Mouse (Mus musculus): ENCODE data around the gene Hbq1b. TPM values are rescaled to one million over a fixed set of nuclear protein-coding genes. Genes with fewer than 3 reads are reported as not detected.
"Not testable (repeated sequence)": the region's sequence is repeated elsewhere in the genome, so short reads cannot be mapped to it uniquely, and the experiment has no call there.

Gene Hbq1b
- total RNA-seq, 1 experiment from 2014 or later = 3.2 TPM

GRCm38 (mm10) chr11:32267964-32268363 is 18.8 kb upstream of the Hbq1b start:
- DNase-seq = no peak

- DNase-seq = no peak
Measured at GRCm38 (mm10) chr11:32268952-32269351, 17.8 kb upstream of the Hbq1b start.

- no peak for DNase-seq
Measured at GRCm38 (mm10) chr11:32271178-32271577, 15.6 kb upstream of the Hbq1b start.

- DNase-seq = no peak
Measured at GRCm38 (mm10) chr11:32276347-32276746, 10.4 kb upstream of the Hbq1b start, which contains the start of gene Hba-x. Hba-x (plus strand) TSS chr11:32276400.

- no peak for DNase-seq
Measured at GRCm38 (mm10) chr11:32277736-32278457, 8.9 kb upstream of the Hbq1b start.

- DNase-seq = no peak
Measured at GRCm38 (mm10) chr11:32278458-32278957, 8.3 kb upstream of the Hbq1b start.

- DNase-seq = no peak
Measured at GRCm38 (mm10) chr11:32280646-32281045, 6.1 kb upstream of the Hbq1b start.

- no peak for DNase-seq
Measured at GRCm38 (mm10) chr11:32281416-32282144, 5.2 kb upstream of the Hbq1b start.

GRCm38 (mm10) chr11:32283091-32283777 is 3.5 kb upstream of the Hbq1b start, which contains the start of gene Hba-a1:
Hba-a1 (plus strand) TSS chr11:32283511.
- DNase-seq = not testable (repeated sequence)

GRCm38 (mm10) chr11:32284582-32284981 is 2.2 kb upstream of the Hbq1b start:
- not testable (repeated sequence) for DNase-seq

- DNase-seq = no peak
Measured at GRCm38 (mm10) chr11:32285031-32285775, 1.6 kb upstream of the Hbq1b start.

- DNase-seq = not testable (repeated sequence)
Measured at GRCm38 (mm10) chr11:32285887-32286286, 878 bp upstream of the Hbq1b start.

GRCm38 (mm10) chr11:32287493-32287825 is 694 bp downstream of the Hbq1b start:
- DNase-seq = no peak

- not testable (repeated sequence) for DNase-seq
Measured at GRCm38 (mm10) chr11:32292819-32293218, 6.1 kb downstream of the Hbq1b start.

GRCm38 (mm10) chr11:32293479-32293878 is 6.7 kb downstream of the Hbq1b start:
- not testable (repeated sequence) for DNase-seq

GRCm38 (mm10) chr11:32296203-32296602 is 9.4 kb downstream of the Hbq1b start, which contains the start of gene Hba-a2:
Hba-a2 (plus strand) TSS chr11:32296489.
- DNase-seq = not testable (repeated sequence)

- not testable (repeated sequence) for DNase-seq
Measured at GRCm38 (mm10) chr11:32297417-32297816, 10.7 kb downstream of the Hbq1b start.

GRCm38 (mm10) chr11:32297866-32298531 is 11.2 kb downstream of the Hbq1b start:
- no peak for DNase-seq

- no peak for DNase-seq
Measured at GRCm38 (mm10) chr11:32298532-32298918, 11.8 kb downstream of the Hbq1b start.

GRCm38 (mm10) chr11:32299865-32300264 is 13.1 kb downstream of the Hbq1b start, which contains the start of gene Hbq1a:
Hbq1a (plus strand) TSS chr11:32300069.
- peak; percentile 78 for DNase-seq

All from adrenal gland, postnatal 14 days (tissue).